Mouse (Mus musculus): ENCODE measurements around the gene Kpna6.

DNA sequence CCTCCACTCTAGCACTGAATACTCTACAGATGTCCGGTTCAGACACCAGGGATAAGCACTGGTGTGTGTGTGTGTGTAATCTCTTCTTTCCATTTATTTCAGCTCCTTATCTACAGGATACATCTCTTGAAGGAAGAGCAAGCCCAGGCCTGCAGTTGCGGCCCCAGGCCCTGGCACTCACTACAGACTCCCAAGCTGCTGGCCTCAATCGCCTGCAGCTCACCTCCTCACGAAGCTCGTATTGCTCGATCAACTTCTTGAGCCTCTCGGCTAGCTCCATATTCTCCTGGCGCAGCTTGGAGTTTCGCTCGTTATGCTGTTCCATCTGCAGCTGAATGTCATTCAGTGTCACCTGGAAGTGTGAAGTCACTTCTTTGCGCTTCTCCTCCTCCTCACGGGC, 40.7 kb downstream of the Kpna6 start:
- no peak for TF ChIP-seq CTCF (IDR thresholded peaks at IDR 0.05; ENCODE audit: low read depth, low read length)
- TF ChIP-seq POLR2A (IDR thresholded peaks at IDR 0.05; ENCODE audit: extremely low read depth, insufficient read depth, low read length): no peak

Measured in liver, adult 2 months (tissue).